10 mouse cellular contexts compared by ENCODE assay signal in genomic region chr14:61274414-61275198, GRCm38 (mm10). TPM values are rescaled to one million over a fixed set of nuclear protein-coding genes. Genes with fewer than 3 reads are reported as not detected.
A peak's percentile ranks its signal among the peaks of the same experiment; 100 is the strongest.
DNase-seq lines count a peak whose midpoint lies in the region; ATAC-seq and TF ChIP-seq lines count a peak whose summit lies in the region.
"Had no signal": no experiment of that assay in that cellular context is flagged by ENCODE, and none has a peak within 500 bp of the region (broad histone marks: within the 10 kb centered on the region; RNA-seq: fewer than 3 reads in every experiment).

No protein-coding gene starts in this region.

- no peak overlapping the region for H3K27ac ChIP-seq in heart, postnatal 0 days (ENCODE audit: low read depth)
- no peak overlapping the region for H3K27ac ChIP-seq in embryonic facial prominence, embryonic 15.5 days (replicated peaks)
- H3K27ac ChIP-seq in limb, embryonic 12.5 days, result no peak overlapping the region
- no peak overlapping the region for H3K27ac ChIP-seq in neural tube, embryonic 14.5 days (ENCODE audit: low read depth, low read length)

- H3K4me3 ChIP-seq in heart, postnatal 0 days (ENCODE audit: low read depth, low read length), result peak overlapping the region; percentile 26
- H3K4me3 ChIP-seq in embryonic facial prominence, embryonic 15.5 days (replicated peaks), result peak overlapping the region; percentile 26
- H3K4me3 ChIP-seq in limb, embryonic 12.5 days (replicated peaks), result peak overlapping the region; percentile 31
- H3K4me3 ChIP-seq in neural tube, embryonic 14.5 days (ENCODE audit: low read depth, low read length), result no peak overlapping the region; the same call in 1 of the 2 replicates

- no peaks in the 10 kb centered on the region for H3K4me1 ChIP-seq in heart, postnatal 0 days (ENCODE audit: control insufficient read depth, insufficient read depth)
- peaks cover 9% of the 10 kb centered on the region; the same call in 1 of the 2 replicates for H3K4me1 ChIP-seq in embryonic facial prominence, embryonic 15.5 days
- H3K4me1 ChIP-seq in limb, embryonic 12.5 days (replicated peaks), result peaks cover 11% of the 10 kb centered on the region
- no peaks in the 10 kb centered on the region for H3K4me1 ChIP-seq in neural tube, embryonic 14.5 days (ENCODE audit: control insufficient read depth, insufficient read depth, low read length)

- TF ChIP-seq CTCF in heart, postnatal 0 days (IDR thresholded peaks at IDR 0.05; ENCODE audit: low read depth), result no peak

- peaks cover 14% of the 10 kb centered on the region for H3K27me3 ChIP-seq in heart, postnatal 0 days (ENCODE audit: control insufficient read depth, insufficient read depth, low read length)
- peaks cover 41% of the 10 kb centered on the region for H3K27me3 ChIP-seq in embryonic facial prominence, embryonic 15.5 days
- H3K27me3 ChIP-seq in limb, embryonic 12.5 days, result peaks cover 55% of the 10 kb centered on the region
- H3K27me3 ChIP-seq in neural tube, embryonic 14.5 days (ENCODE audit: control insufficient read depth, insufficient read depth, low read length), result peaks cover 14% of the 10 kb centered on the region; the same call in 1 of the 2 replicates

- H3K9ac ChIP-seq in heart, postnatal 0 days (replicated peaks; ENCODE audit: low read depth, low read length), result no peak overlapping the region
- H3K9ac ChIP-seq in embryonic facial prominence, embryonic 15.5 days, result no peak overlapping the region
- peak overlapping the region; percentile 23; the same call in 1 of the 2 replicates for H3K9ac ChIP-seq in limb, embryonic 12.5 days (replicated peaks)
- no peak overlapping the region for H3K9ac ChIP-seq in neural tube, embryonic 14.5 days (replicated peaks; ENCODE audit: low read depth, low read length)

- peak overlapping the region; percentile 55 for H3K4me2 ChIP-seq in heart, postnatal 0 days (ENCODE audit: low read depth, low read length)
- peak overlapping the region; percentile 46 for H3K4me2 ChIP-seq in embryonic facial prominence, embryonic 15.5 days (replicated peaks)
- H3K4me2 ChIP-seq in limb, embryonic 12.5 days, result peak overlapping the region; percentile 54
- peak overlapping the region; percentile 29 for H3K4me2 ChIP-seq in neural tube, embryonic 14.5 days (ENCODE audit: low read depth, low read length)

- no peaks in the 10 kb centered on the region for H3K9me3 ChIP-seq in heart, postnatal 0 days (replicated peaks; ENCODE audit: control insufficient read depth, low read length)
- no peaks in the 10 kb centered on the region for H3K9me3 ChIP-seq in embryonic facial prominence, embryonic 15.5 days (replicated peaks)
- no peaks in the 10 kb centered on the region for H3K9me3 ChIP-seq in limb, embryonic 12.5 days
- H3K9me3 ChIP-seq in neural tube, embryonic 14.5 days (ENCODE audit: control insufficient read depth, low read length), result no peaks in the 10 kb centered on the region

- 6% methylated on average over 38 of the region's 38 CpGs for WGBS in heart, postnatal 0 days
- 9% methylated on average over 35 of the region's 38 CpGs for WGBS in embryonic facial prominence, embryonic 15.5 days
- 7% methylated on average over 38 of the region's 38 CpGs for WGBS in limb, embryonic 12.5 days
- WGBS in neural tube, embryonic 14.5 days, result 10% methylated on average over 38 of the region's 38 CpGs

- intact Hi-C loops in heart, postnatal 10 days (cut with DNase I), result no loop called here

- no peaks in the 10 kb centered on the region for H3K36me3 ChIP-seq in heart, postnatal 0 days (replicated peaks; ENCODE audit: control insufficient read depth, insufficient read depth, low read length)
- no peaks in the 10 kb centered on the region for H3K36me3 ChIP-seq in embryonic facial prominence, embryonic 15.5 days
- no peaks in the 10 kb centered on the region for H3K36me3 ChIP-seq in limb, embryonic 12.5 days
- no peaks in the 10 kb centered on the region for H3K36me3 ChIP-seq in neural tube, embryonic 14.5 days (ENCODE audit: control insufficient read depth, insufficient read depth, low read length)

- no peak for ATAC-seq in heart, postnatal 0 days (ENCODE audit: insufficient read depth, low read depth)
- ATAC-seq in embryonic facial prominence, embryonic 15.5 days (ENCODE audit: insufficient number of reproducible peaks, low FRiP score, low TSS enrichment, low read depth), result no peak
- ATAC-seq in limb, embryonic 12.5 days (ENCODE audit: insufficient number of reproducible peaks, insufficient read depth, low FRiP score, low TSS enrichment, low read depth), result no peak
- no peak for ATAC-seq in neural tube, embryonic 14.5 days (ENCODE audit: low read depth)

- TF ChIP-seq EP300 in heart, postnatal 0 days (IDR thresholded peaks at IDR 0.05; ENCODE audit: low read depth), result no peak

- no peak for DNase-seq in heart, postnatal 0 days (ENCODE audit: low spot score)
- no peak for DNase-seq in heart, postnatal 10 days
- no peak for DNase-seq in cerebellum, adult 9-10 months
- DNase-seq in testis, postnatal 10 days (ENCODE audit: low spot score), result no peak
- DNase-seq in thymus, adult 18-20 months, result no peak

RNA-seq across cellular contexts. Expression of gene Sgcg, which starts 16.3 kb away (rescaled TPM):
- 97.9 and 117 TPM in 2 replicates for total RNA-seq in heart, postnatal 0 days (2014; rRNA removed; ENCODE audit: low replicate concordance)
- 135 and 143 TPM in 2 replicates for polyA plus RNA-seq in heart, postnatal 0 days (2015; fragmentation: Nextera tagmentation; extraction: Ambion mirVana)
- total RNA-seq in heart, postnatal 10 days (2021), result 100 to 1,000 TPM; 205 to 214 TPM
- 11.1 and 16.8 TPM in 2 replicates for polyA plus RNA-seq in embryonic facial prominence, embryonic 15.5 days (2015; fragmentation: Nextera tagmentation; extraction: Ambion mirVana)
- polyA plus RNA-seq in limb, embryonic 12.5 days (2016; fragmentation: Nextera tagmentation; extraction: Ambion mirVana), result 4.0 and 6.1 TPM in 2 replicates
- 0.27 and 0.29 TPM in 2 replicates for polyA plus RNA-seq in neural tube, embryonic 14.5 days (2014; fragmentation: Nextera tagmentation; extraction: Ambion mirVana)
- total RNA-seq: CH12.LX; hematopoietic stem cell, adult 5-6 weeks had no signal

RNA-seq across cellular contexts. Expression of gene Arl11, which starts 34.9 kb away (rescaled TPM):
- not detected in 2 replicates for total RNA-seq in heart, postnatal 0 days (2014; rRNA removed; ENCODE audit: low replicate concordance)
- 0.33 and 0.79 TPM in 2 replicates for polyA plus RNA-seq in heart, postnatal 0 days (2015; fragmentation: Nextera tagmentation; extraction: Ambion mirVana)
- total RNA-seq in heart, postnatal 10 days (2021), result under 1 TPM; 0.45 to 0.97 TPM
- polyA plus RNA-seq in embryonic facial prominence, embryonic 15.5 days (2015; fragmentation: Nextera tagmentation; extraction: Ambion mirVana), result 0.76 and 1.4 TPM in 2 replicates
- 0.41 and 0.47 TPM in 2 replicates for polyA plus RNA-seq in limb, embryonic 12.5 days (2016; fragmentation: Nextera tagmentation; extraction: Ambion mirVana)
- 0.32 and 0.37 TPM in 2 replicates for polyA plus RNA-seq in neural tube, embryonic 14.5 days (2014; fragmentation: Nextera tagmentation; extraction: Ambion mirVana)
